Mouse (Mus musculus) embryonic fibroblast, embryonic 13.5 days (primary cell): ENCODE results near the gene Eps8l3.

Experiments
- CTCF ChIP-seq: IDR thresholded peaks from 2 replicates; pipeline ENCODE4 v1.5.1; 2011; ENCODE audit warnings: mild to moderate bottlenecking, control low read depth, low read length, moderate library complexity, borderline replicate concordance; ENCODE audit not compliant: insufficient read depth
- POLR2A ChIP-seq: IDR thresholded peaks from 2 replicates; pipeline ENCODE4 v1.6.1; 2011; ENCODE audit warnings: low read depth, mild to moderate bottlenecking, control low read depth, low read length, moderate library complexity

- no peak for TF ChIP-seq POLR2A
- no peak for TF ChIP-seq CTCF
Measured at GRCm38 (mm10) chr3:107865364-107866091, 11.5 kb upstream of the Eps8l3 start.
